Mouse (Mus musculus) small intestine, adult 2 months (tissue): ENCODE data around the gene Dnajc17.

Source experiments
- CTCF ChIP-seq: fragments of 200-500 bp; IDR thresholded peaks from 2 replicates; pipeline ENCODE4 v1.5.1; 2012; ENCODE audit warnings: low read depth, mild to moderate bottlenecking, control low read depth, inconsistent platforms, low read length, moderate library complexity, mixed read lengths; ENCODE audit not compliant: insufficient replicate concordance, insufficient read length; ENCODE audit errors: extremely low read depth
- POLR2A ChIP-seq: fragments of 200-500 bp; IDR thresholded peaks from 2 replicates; pipeline ENCODE4 v1.6.1; 2012; ENCODE audit warnings: low read depth, mild to moderate bottlenecking, control low read depth, inconsistent platforms, low read length, moderate library complexity

GRCm38 (mm10) chr2:119197493-119197892, 11.1 kb downstream of the Dnajc17 start:
- no peak for TF ChIP-seq CTCF
- TF ChIP-seq POLR2A = no peak
